Mouse (Mus musculus) neutrophil, adult 5-6 weeks (primary cell): Measurements from ENCODE around the gene Thap11. TPM values are rescaled to one million over a fixed set of nuclear protein-coding genes. Genes with fewer than 3 reads are reported as not detected.

Experiments used
- ATAC-seq: fragments of 151-379, 151-347 bp; 2 replicates; pipeline ENCODE4 v1.8.0; 2017; ENCODE audit warnings: mild to moderate bottlenecking, moderate TSS enrichment; ENCODE audit not compliant: insufficient number of reproducible peaks, poor library complexity, low FRiP score, severe bottlenecking; ENCODE audit errors: extremely low read depth
- total RNA-seq: library from RNA; stranded (forward); fragments of 200-1000 nt; gene quantifications from 2 replicates; pipeline ENCODE4 v1.2.3, GENCODE M21; 2017

Thap11 gene
- total RNA-seq, 1 experiment from 2014 or later: 16.3 TPM

DNA sequence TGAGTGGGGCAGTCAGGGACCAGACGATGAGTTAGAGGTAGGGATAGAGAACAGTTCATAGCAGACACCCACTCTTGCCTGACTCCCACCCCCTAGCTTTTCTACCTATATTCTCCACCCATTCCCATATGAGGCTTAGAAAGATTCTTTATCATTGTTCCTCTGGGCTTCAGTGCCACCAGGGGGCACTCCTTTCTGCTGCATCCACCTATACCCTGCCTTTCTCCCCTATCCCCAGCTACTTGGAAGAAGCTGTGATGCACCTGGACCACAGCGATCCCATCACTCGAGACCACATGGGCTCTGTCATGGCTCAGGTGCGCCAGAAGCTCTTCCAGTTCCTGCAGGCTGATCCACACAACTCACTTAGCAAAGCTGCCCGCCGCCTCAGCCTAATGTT is 37.5 kb downstream of the Thap11 start:
- ATAC-seq: no peak

DNA sequence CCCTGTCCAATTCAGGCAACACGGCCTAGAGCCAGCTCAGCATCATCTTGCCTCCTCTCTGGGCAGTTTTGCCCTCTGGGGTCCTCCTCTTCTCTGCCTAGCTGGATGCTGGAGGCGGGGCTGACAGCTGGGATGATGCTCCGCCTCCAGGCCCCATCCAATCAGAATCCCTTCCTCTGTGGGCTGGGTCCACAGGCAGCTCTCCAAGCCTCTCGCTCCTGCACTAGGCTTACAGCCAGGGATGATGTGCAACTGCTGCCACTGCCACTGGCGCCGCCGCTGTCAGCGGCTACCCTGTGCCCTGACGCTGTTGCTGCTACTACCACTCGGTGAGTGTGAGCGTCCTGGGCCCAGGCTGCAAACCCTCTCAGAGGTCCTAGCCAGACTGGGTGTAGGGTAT is 38.4 kb downstream of the Thap11 start, which contains the start of gene Nrn1l:
Gene Nrn1l, plus strand, starts transcription at position 229 of the 400 bp plus-strand sequence.
- no peak for ATAC-seq

DNA sequence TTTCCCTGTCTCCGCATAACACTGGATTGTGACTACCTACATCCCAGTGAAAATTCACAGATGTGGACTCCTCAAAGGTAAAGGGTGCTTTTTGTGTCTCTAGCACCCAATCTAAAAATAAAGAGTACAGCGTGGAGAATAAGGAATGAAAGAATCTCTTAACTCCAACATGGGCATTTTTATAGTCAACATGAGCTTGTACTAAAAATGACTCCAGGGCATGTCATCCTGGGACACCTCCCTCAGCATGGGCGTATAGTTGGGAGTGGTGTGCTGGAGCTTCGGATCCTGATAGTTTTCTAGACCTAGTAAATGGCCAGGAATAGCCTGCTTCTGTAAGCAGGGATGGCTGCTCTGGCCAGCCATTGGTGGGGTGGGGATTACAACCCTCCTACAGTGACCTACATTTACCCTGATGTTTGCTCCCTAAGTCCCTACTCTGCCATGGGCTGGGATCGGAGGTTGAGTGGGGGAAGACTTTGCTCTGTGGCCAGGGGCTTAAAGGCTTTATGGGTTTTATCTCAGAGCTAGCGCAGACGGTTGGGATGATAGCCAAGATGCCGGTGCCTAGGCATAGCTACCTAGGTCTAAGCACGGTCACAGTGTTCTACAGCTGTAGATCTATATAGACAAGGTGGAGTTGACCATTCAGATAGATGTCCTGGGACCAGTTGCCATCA is 43.0 kb downstream of the Thap11 start:
- no peak for ATAC-seq

DNA sequence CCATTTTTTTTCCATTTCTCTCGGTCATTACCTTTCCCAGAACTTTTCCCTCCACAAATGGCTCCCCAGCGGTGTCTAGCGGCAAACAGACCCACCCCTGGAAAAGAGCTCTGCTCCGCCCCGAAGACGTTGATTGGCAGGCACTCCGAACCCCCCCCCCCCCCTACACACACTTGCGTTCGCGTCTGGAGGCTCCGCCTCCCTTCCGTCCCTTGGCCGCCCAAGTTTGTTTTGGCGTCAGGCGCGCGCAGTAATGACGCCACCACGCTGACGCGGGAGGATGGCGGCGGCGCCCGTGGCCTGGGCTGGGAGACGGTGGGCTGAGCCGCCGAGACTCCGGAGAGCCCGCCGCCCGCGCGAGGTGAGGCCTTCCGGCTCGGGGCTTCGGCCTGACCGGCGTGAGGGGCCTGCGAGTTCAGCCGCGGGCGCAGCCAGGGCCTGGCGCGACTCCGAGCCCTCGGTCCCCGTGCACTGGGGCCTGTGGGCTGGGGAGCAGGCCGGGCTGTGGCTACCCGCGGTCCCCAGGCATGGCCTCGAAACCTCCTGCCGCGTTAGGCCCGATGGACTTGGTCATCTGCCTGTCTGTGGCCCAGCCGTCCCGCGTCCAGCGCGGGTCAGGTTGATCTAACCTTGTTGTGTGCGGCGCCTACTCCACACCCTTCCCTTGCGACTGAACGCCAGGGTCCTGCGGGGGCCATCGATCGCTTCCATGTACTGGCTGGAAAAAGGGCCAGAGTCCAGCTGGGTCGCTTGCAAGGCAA is 45.4 kb downstream of the Thap11 start, which contains the start of gene Pskh1:
Gene Pskh1, plus strand, starts transcription at position 262 of the 761 bp plus-strand sequence.
- peak; percentile 97 for ATAC-seq

- ATAC-seq: no peak
Measured at GRCm38 (mm10) chr8:105900941-105901616, 46.1 kb downstream of the Thap11 start.

Other genes starting within 250 kb of the Thap11 start
- 6.2 and 7.6 TPM in 2 replicates for gene Ripor1, start 249.9 kb upstream of the Thap11 start, total RNA-seq
- 140 and 147 TPM in 2 replicates for gene Ctcf, start 218.6 kb upstream of the Thap11 start, total RNA-seq
- not detected in 2 replicates for gene Agrp, start 217.7 kb upstream of the Thap11 start, total RNA-seq
- 27.5 and 29.7 TPM in 2 replicates for gene Carmil2, start 168.9 kb upstream of the Thap11 start, total RNA-seq
- gene Acd, start 154.0 kb upstream of the Thap11 start, total RNA-seq: 28.7 and 29.8 TPM in 2 replicates
- 3.8 and 4.7 TPM in 2 replicates for gene Pard6a, start 154.0 kb upstream of the Thap11 start, total RNA-seq
- gene 4933405L10Rik, start 147.5 kb upstream of the Thap11 start, total RNA-seq: not detected in 2 replicates
- gene Enkd1, start 146.9 kb upstream of the Thap11 start, total RNA-seq: 0.58 and 0.86 TPM in 2 replicates
- gene Gfod2, start 96.5 kb upstream of the Thap11 start, total RNA-seq: 1.6 and 3.6 TPM in 2 replicates
- 16.9 and 17.2 TPM in 2 replicates for gene Ranbp10, start 27.8 kb upstream of the Thap11 start, total RNA-seq
- gene Tsnaxip1, start 27.4 kb upstream of the Thap11 start, total RNA-seq: 1.3 and 1.5 TPM in 2 replicates
- gene Cenpt, start 1.9 kb upstream of the Thap11 start, total RNA-seq: 6.4 and 10.4 TPM in 2 replicates
- 18.9 and 23.7 TPM in 2 replicates for gene Nutf2, start 5.4 kb downstream of the Thap11 start, total RNA-seq
- gene Edc4, start 25.7 kb downstream of the Thap11 start, total RNA-seq: 53.4 and 54.1 TPM in 2 replicates
- gene Nrn1l, start 38.4 kb downstream of the Thap11 start, total RNA-seq: not detected in 2 replicates
- gene Pskh1, start 45.3 kb downstream of the Thap11 start, total RNA-seq: 16.8 and 17.8 TPM in 2 replicates
- 3.5 and 5.9 TPM in 2 replicates for gene Ctrl, start 78.7 kb downstream of the Thap11 start, total RNA-seq
- gene Psmb10, start 83.3 kb downstream of the Thap11 start, total RNA-seq: 56.2 and 67.8 TPM in 2 replicates
- not detected in 2 replicates for gene Lcat, start 88.2 kb downstream of the Thap11 start, total RNA-seq
- gene Slc12a4, start 111.0 kb downstream of the Thap11 start, total RNA-seq: 2.7 and 4.8 TPM in 2 replicates
- gene Dpep3, start 124.3 kb downstream of the Thap11 start, total RNA-seq: not detected in 2 replicates
- gene Dus2, start 136.2 kb downstream of the Thap11 start, total RNA-seq: 19.4 and 19.6 TPM in 2 replicates
- not detected in 2 replicates for gene Dpep2nb, start 150.8 kb downstream of the Thap11 start, total RNA-seq
- 7.2 and 7.7 TPM in 2 replicates for gene Ddx28, start 156.8 kb downstream of the Thap11 start, total RNA-seq
- gene Nfatc3, start 203.7 kb downstream of the Thap11 start, total RNA-seq: 104 and 107 TPM in 2 replicates